Mouse (Mus musculus) retina, adult 2 months (tissue): ENCODE results near the gene Tmem267.
"Not testable (repeated sequence)": the region's sequence is repeated elsewhere in the genome, so short reads cannot be mapped to it uniquely, and the experiment has no call there.

ENCODE experiments used
- DNase-seq: peaks from one replicate; pipeline ENCODE4 v3.0.0-alpha.2; 2012; ENCODE audit warnings: low read depth, low spot score

Gene Tmem267

GRCm38 (mm10) chr13:119487880-119488580, at the start of gene Tmem267, which contains the start of gene 3110070M22Rik:
Gene Tmem267 (plus strand): TSS chr13:119488039.
Gene 3110070M22Rik (minus strand): TSS chr13:119488383.
- peak; percentile 90 for DNase-seq

- no peak for DNase-seq
Measured at GRCm38 (mm10) chr13:119442244-119442643, 45.6 kb upstream of the Tmem267 start.

- no peak for DNase-seq
Measured at GRCm38 (mm10) chr13:119453563-119453962, 34.3 kb upstream of the Tmem267 start.

GRCm38 (mm10) chr13:119455082-119455481, 32.8 kb upstream of the Tmem267 start:
- no peak for DNase-seq

- DNase-seq, result no peak
Measured at GRCm38 (mm10) chr13:119456342-119456741, 31.5 kb upstream of the Tmem267 start.

GRCm38 (mm10) chr13:119461900-119462595, 25.8 kb upstream of the Tmem267 start:
- DNase-seq, result no peak

- DNase-seq, result peak; percentile 84
Measured at GRCm38 (mm10) chr13:119462596-119463560, 25.0 kb upstream of the Tmem267 start, which contains the start of gene 4833420G17Rik. Gene 4833420G17Rik (plus strand): TSS chr13:119462768.

GRCm38 (mm10) chr13:119476631-119477030, 11.2 kb upstream of the Tmem267 start:
- DNase-seq, result peak; percentile 57

GRCm38 (mm10) chr13:119477789-119478188, 10.1 kb upstream of the Tmem267 start:
- no peak for DNase-seq

- no peak for DNase-seq
Measured at GRCm38 (mm10) chr13:119487354-119487753, 485 bp upstream of the Tmem267 start.

- DNase-seq, result not testable (repeated sequence)
Measured at GRCm38 (mm10) chr13:119492083-119492482, 4.2 kb downstream of the Tmem267 start.

- DNase-seq, result not testable (repeated sequence)
Measured at GRCm38 (mm10) chr13:119494938-119495337, 7.1 kb downstream of the Tmem267 start.

- peak; percentile 74 for DNase-seq
Measured at GRCm38 (mm10) chr13:119596321-119597211, 108.7 kb downstream of the Tmem267 start.

GRCm38 (mm10) chr13:119598466-119598865, 110.6 kb downstream of the Tmem267 start:
- DNase-seq, result not testable (repeated sequence)

- not testable (repeated sequence) for DNase-seq
Measured at GRCm38 (mm10) chr13:119599066-119599465, 111.2 kb downstream of the Tmem267 start.

GRCm38 (mm10) chr13:119599498-119599897, 111.7 kb downstream of the Tmem267 start:
- not testable (repeated sequence) for DNase-seq

GRCm38 (mm10) chr13:119600166-119600565, 112.3 kb downstream of the Tmem267 start:
- peak; percentile 58 for DNase-seq

GRCm38 (mm10) chr13:119602688-119603331, 115.0 kb downstream of the Tmem267 start:
- DNase-seq, result not testable (repeated sequence)

- not testable (repeated sequence) for DNase-seq
Measured at GRCm38 (mm10) chr13:119603890-119604289, 116.1 kb downstream of the Tmem267 start.

- DNase-seq, result not testable (repeated sequence)
Measured at GRCm38 (mm10) chr13:119604322-119604721, 116.5 kb downstream of the Tmem267 start.
